Mouse (Mus musculus) stomach, postnatal 0 days (tissue): ENCODE data around the gene Fbxo11.

Experiments used
- CTCF ChIP-seq: IDR thresholded peaks from 2 replicates; pipeline ENCODE4 v1.5.1; 2016; ENCODE audit warnings: antibody characterized with exemption, low read depth, mild to moderate bottlenecking, moderate library complexity
- EP300 ChIP-seq: optimal IDR thresholded peaks from 2 replicates; pipeline ENCODE3; 2016; ENCODE audit warnings: antibody characterized with exemption

DNA sequence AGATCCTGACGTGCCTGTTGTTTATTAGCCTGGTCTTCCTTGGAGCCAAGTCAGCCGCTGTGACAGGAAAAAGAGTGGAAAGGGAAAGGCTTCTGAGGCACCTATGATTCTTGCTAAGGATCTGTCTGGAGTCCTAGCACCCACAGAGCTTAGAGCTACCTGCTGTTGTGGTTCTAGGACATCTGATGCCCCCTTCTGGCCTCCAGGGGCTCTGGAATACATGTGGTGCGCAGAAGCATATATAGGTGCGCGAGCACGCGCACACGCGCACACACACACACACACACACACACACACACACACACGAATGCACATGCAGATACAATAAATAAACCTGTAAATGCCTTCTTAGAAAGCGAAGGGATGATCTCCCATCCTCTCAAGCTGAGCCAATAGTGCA, 20.9 kb upstream of the Fbxo11 start:
- TF ChIP-seq EP300 (no peak), CTCF (no peak)
